Mouse (Mus musculus) kidney, postnatal 14 days (tissue): ENCODE data around the gene A430005L14Rik.
"Not testable (repeated sequence)": the region's sequence is repeated elsewhere in the genome, so short reads cannot be mapped to it uniquely, and the experiment has no call there.

ENCODE experiments used
- DNase-seq: peaks from one replicate; pipeline ENCODE4 v3.0.0; 2022; ENCODE audit warnings: mixed read lengths

The A430005L14Rik gene

GRCm38 (mm10) chr4:153956569-153957405 lies at the start of gene A430005L14Rik:
Gene A430005L14Rik (plus strand): TSS chr4:153957237.
- peak; percentile 98 for DNase-seq

GRCm38 (mm10) chr4:153907573-153907972 lies 49.5 kb upstream of the A430005L14Rik start:
- DNase-seq = peak; percentile 52

GRCm38 (mm10) chr4:153913635-153914034 lies 43.4 kb upstream of the A430005L14Rik start:
- DNase-seq = no peak

- no peak for DNase-seq
Measured at GRCm38 (mm10) chr4:153917773-153918500, 39.1 kb upstream of the A430005L14Rik start.

GRCm38 (mm10) chr4:153920517-153921233 lies 36.4 kb upstream of the A430005L14Rik start:
- DNase-seq = no peak

- not testable (repeated sequence) for DNase-seq
Measured at GRCm38 (mm10) chr4:153922090-153922489, 34.9 kb upstream of the A430005L14Rik start.

- no peak for DNase-seq
Measured at GRCm38 (mm10) chr4:153928772-153929299, 28.2 kb upstream of the A430005L14Rik start.

- DNase-seq = no peak
Measured at GRCm38 (mm10) chr4:153929425-153929824, 27.6 kb upstream of the A430005L14Rik start.

- no peak for DNase-seq
Measured at GRCm38 (mm10) chr4:153929921-153930320, 27.1 kb upstream of the A430005L14Rik start.

- peak; percentile 13 for DNase-seq
Measured at GRCm38 (mm10) chr4:153943243-153943642, 13.8 kb upstream of the A430005L14Rik start.

GRCm38 (mm10) chr4:153944261-153944660 lies 12.8 kb upstream of the A430005L14Rik start:
- no peak for DNase-seq

- DNase-seq = no peak
Measured at GRCm38 (mm10) chr4:153945741-153946140, 11.3 kb upstream of the A430005L14Rik start.

GRCm38 (mm10) chr4:153950372-153950771 lies 6.7 kb upstream of the A430005L14Rik start:
- DNase-seq = no peak

GRCm38 (mm10) chr4:153951150-153951549 lies 5.9 kb upstream of the A430005L14Rik start:
- no peak for DNase-seq

- DNase-seq = no peak
Measured at GRCm38 (mm10) chr4:153951692-153952091, 5.3 kb upstream of the A430005L14Rik start.

GRCm38 (mm10) chr4:153955651-153956050 lies 1.4 kb upstream of the A430005L14Rik start:
- no peak for DNase-seq

- DNase-seq = no peak
Measured at GRCm38 (mm10) chr4:153957444-153958250, 610 bp downstream of the A430005L14Rik start.

- DNase-seq = no peak
Measured at GRCm38 (mm10) chr4:153962631-153963030, 5.6 kb downstream of the A430005L14Rik start.

- DNase-seq = no peak
Measured at GRCm38 (mm10) chr4:153966651-153967050, 9.6 kb downstream of the A430005L14Rik start.

- no peak for DNase-seq
Measured at GRCm38 (mm10) chr4:153967556-153967955, 10.5 kb downstream of the A430005L14Rik start.

- no peak for DNase-seq
Measured at GRCm38 (mm10) chr4:153968063-153968462, 11.0 kb downstream of the A430005L14Rik start.
